Mouse (Mus musculus) stomach, postnatal 0 days (tissue): ENCODE measurements around the gene Tsc1. TPM values are rescaled to one million over a fixed set of nuclear protein-coding genes. Genes with fewer than 3 reads are reported as not detected.

Experiments
- ATAC-seq: fragments of 200-750 bp; cut with Nextera tagmentation; 2 replicates; pipeline ENCODE4 v1.8.0; 2017; ENCODE audit not compliant: low FRiP score, low TSS enrichment
- DNase-seq: peaks from one replicate; pipeline ENCODE4 v3.0.0-alpha.2; 2016; ENCODE audit warnings: low spot score
- H3K27ac ChIP-seq: fragments of 300-500 bp; sonication (generic); replicated peaks from 2 replicates; pipeline ENCODE4 v1.5.1; 2014; ENCODE audit warnings: mild to moderate bottlenecking, control low read depth
- H3K27me3 ChIP-seq: fragments of 300-500 bp; sonication (generic); 2 replicates; pipeline ENCODE4 v1.6.1; 2014; ENCODE audit warnings: low read length; ENCODE audit not compliant: control insufficient read depth, insufficient read depth
- H3K36me3 ChIP-seq: fragments of 300-500 bp; sonication (generic); 2 replicates; pipeline ENCODE4 v1.6.1; 2014; ENCODE audit warnings: low read length, mixed read lengths; ENCODE audit not compliant: control insufficient read depth, insufficient read depth
- H3K4me1 ChIP-seq: fragments of 300-500 bp; sonication (generic); replicated peaks from 2 replicates; pipeline ENCODE4 v1.6.1; 2014; ENCODE audit warnings: antibody characterized with exemption; ENCODE audit not compliant: control insufficient read depth, insufficient read depth
- H3K4me2 ChIP-seq: fragments of 300-500 bp; sonication (generic); replicated peaks from 2 replicates; pipeline ENCODE4 v1.6.1; 2014; ENCODE audit warnings: low read depth, mild to moderate bottlenecking, control low read depth, moderate library complexity
- H3K4me3 ChIP-seq: fragments of 300-500 bp; sonication (generic); 2 replicates; pipeline ENCODE4 v1.5.1; 2014; ENCODE audit warnings: low read depth, low read length, control low read depth
- H3K9ac ChIP-seq: fragments of 300-500 bp; sonication (generic); 2 replicates; pipeline ENCODE4 v1.6.1; 2014; ENCODE audit warnings: mild to moderate bottlenecking, low read length, control low read depth, mixed read lengths
- H3K9me3 ChIP-seq: fragments of 300-500 bp; sonication (generic); 2 replicates; pipeline ENCODE4 v1.6.1; 2016; ENCODE audit warnings: low read length; ENCODE audit not compliant: control insufficient read depth
- CTCF ChIP-seq: IDR thresholded peaks from 2 replicates; pipeline ENCODE4 v1.5.1; 2016; ENCODE audit warnings: antibody characterized with exemption, low read depth, mild to moderate bottlenecking, moderate library complexity
- EP300 ChIP-seq: optimal IDR thresholded peaks from 2 replicates; pipeline ENCODE3; 2016; ENCODE audit warnings: antibody characterized with exemption
- WGBS: fragments of 180-500 bp; shearing (Covaris S2); extraction: QIAGEN DNeasy Blood & Tissue Kit; methylation state at CpG from one replicate; pipeline ENCODE4 v1.1.7; 2014; 5-methylcytosine and 5-hydroxymethylcytosine counted together
- polyA plus RNA-seq: library from polyadenylated mRNA; unstranded; fragments of >200 nt; fragmentation: Nextera tagmentation; extraction: Ambion mirVana; gene quantifications from 2 replicates; pipeline ENCODE4 v1.2.1, GENCODE M21; 2015

The Tsc1 gene
- polyA plus RNA-seq, 1 experiment from 2014 or later: 4.9 TPM

DNA sequence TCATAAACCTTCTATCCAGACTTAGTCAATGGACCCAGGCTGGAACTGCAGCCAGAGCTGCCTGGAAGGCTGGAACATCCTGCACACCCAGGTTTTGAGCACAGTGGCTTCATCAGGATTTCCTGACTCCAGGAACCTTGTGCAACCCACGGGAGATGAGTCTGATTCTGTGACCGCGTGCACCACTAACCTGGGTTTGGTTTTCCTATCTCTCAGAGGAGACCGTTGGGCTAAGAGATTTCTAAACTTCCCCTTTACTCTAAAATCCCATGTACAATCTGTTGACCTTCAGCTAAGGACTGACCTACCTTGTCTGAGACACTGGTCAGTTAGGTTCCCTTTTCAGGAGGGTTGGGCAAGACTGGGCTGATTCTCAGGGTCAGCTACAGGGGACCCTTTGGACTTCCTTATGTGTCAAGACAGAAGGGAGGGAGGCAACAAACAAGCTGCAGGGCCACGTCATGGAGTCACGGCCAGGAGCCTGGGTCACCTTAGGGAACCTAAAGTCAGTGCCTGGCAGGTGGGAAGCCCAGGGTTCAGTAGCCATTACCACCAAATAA is 22.2 kb upstream of the Tsc1 start:
- H3K27ac ChIP-seq: no peak overlapping the region
- H3K4me2 ChIP-seq: no peak overlapping the region
- no peak overlapping the region for H3K9ac ChIP-seq
- H3K36me3 ChIP-seq: no peaks in the 10 kb centered on the region
- DNase-seq (no peak), ATAC-seq (no peak)
- H3K4me1 ChIP-seq: no peaks in the 10 kb centered on the region
- H3K27me3 ChIP-seq: no peaks in the 10 kb centered on the region
- no peaks in the 10 kb centered on the region for H3K9me3 ChIP-seq
- WGBS: 76% methylated on average over 6 of the region's 6 CpGs
- TF ChIP-seq CTCF (no peak), EP300 (no peak)
- H3K4me3 ChIP-seq: no peak overlapping the region

DNA sequence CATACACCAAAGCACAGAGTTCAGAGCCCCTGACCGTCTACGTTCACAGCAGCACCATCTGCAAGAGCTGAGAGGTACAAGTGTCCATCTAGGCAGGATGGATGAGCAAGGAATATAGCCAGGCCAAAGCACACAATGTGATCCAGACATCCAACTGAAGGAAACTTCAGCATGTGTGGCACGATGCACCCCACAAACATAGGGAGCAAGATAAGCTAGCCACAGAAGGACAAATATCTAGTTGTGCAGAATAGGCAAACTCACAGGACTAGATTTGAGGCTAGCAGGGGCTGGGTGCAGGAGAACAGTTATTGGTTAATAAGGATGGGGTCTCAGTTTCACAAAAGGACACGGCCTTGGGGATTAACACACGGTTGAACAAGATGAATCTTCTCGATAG is 21.7 kb upstream of the Tsc1 start:
- DNase-seq (no peak), ATAC-seq (no peak)
- H3K4me3 ChIP-seq: no peak overlapping the region
- no peaks in the 10 kb centered on the region for H3K9me3 ChIP-seq
- H3K4me1 ChIP-seq: no peaks in the 10 kb centered on the region
- no peaks in the 10 kb centered on the region for H3K36me3 ChIP-seq
- TF ChIP-seq CTCF (no peak), EP300 (no peak)
- 80% methylated on average over 6 of the region's 6 CpGs for WGBS
- no peak overlapping the region for H3K4me2 ChIP-seq
- no peak overlapping the region for H3K27ac ChIP-seq
- no peaks in the 10 kb centered on the region for H3K27me3 ChIP-seq
- H3K9ac ChIP-seq: no peak overlapping the region

DNA sequence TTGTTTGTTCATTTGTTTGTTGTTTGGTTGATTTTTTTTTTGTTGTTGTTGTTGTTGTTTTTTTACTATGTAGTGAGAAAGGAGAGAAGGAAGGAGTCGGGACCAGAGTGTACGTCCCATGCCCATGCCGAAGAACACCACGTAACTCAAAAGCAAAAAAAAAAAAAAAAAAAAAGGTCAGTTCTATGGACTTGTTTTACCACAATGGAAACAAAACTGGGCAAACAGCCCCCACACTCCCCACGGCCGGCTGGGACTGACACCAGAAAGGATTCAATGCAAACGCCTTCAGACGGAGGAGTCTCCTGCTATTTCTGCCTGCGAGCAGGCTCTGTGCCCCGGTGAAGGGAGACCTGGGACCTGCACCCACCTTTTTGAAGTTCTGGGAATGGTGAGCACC is 20.5 kb upstream of the Tsc1 start:
- no peak overlapping the region for H3K4me3 ChIP-seq
- H3K27ac ChIP-seq: no peak overlapping the region
- no peaks in the 10 kb centered on the region for H3K36me3 ChIP-seq
- TF ChIP-seq CTCF: no peak
- no peak for TF ChIP-seq EP300
- H3K9me3 ChIP-seq: no peaks in the 10 kb centered on the region
- no peak overlapping the region for H3K9ac ChIP-seq
- no peaks in the 10 kb centered on the region for H3K4me1 ChIP-seq
- H3K27me3 ChIP-seq: no peaks in the 10 kb centered on the region
- DNase-seq (no peak), ATAC-seq (no peak)
- WGBS: 57% methylated on average over 10 of the region's 10 CpGs
- H3K4me2 ChIP-seq: no peak overlapping the region

DNA sequence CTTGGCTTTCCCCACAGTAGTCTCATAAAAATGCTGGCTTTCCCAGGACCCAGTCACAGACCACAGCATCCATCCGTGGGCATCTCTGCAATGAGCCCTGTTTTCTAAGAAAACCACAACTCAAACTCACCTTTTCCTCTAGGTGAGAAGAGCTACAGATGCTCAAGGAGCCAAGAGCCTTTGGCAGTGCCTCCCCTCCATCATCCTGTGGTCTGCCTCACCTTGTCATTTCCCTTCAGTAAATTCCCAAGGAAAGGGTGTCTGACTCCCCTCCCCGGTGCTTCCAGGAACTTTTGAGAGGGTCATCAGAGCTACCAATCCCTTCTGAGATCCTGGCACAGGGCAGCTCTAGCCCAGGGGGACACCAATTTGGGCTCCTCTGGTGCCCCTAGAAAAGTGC is 19.9 kb upstream of the Tsc1 start:
- no peak for ATAC-seq
- Histone ChIP-seq H3K9me3 (no peaks in the 10 kb centered on the region), H3K36me3 (no peaks in the 10 kb centered on the region), H3K27ac (no peak overlapping the region), H3K4me3 (no peak overlapping the region), H3K27me3 (no peaks in the 10 kb centered on the region), H3K9ac (no peak overlapping the region), H3K4me1 (no peaks in the 10 kb centered on the region), H3K4me2 (no peak overlapping the region)
- 24% methylated on average over 2 of the region's 2 CpGs for WGBS
- TF ChIP-seq CTCF (no peak), EP300 (no peak)
- DNase-seq: no peak

DNA sequence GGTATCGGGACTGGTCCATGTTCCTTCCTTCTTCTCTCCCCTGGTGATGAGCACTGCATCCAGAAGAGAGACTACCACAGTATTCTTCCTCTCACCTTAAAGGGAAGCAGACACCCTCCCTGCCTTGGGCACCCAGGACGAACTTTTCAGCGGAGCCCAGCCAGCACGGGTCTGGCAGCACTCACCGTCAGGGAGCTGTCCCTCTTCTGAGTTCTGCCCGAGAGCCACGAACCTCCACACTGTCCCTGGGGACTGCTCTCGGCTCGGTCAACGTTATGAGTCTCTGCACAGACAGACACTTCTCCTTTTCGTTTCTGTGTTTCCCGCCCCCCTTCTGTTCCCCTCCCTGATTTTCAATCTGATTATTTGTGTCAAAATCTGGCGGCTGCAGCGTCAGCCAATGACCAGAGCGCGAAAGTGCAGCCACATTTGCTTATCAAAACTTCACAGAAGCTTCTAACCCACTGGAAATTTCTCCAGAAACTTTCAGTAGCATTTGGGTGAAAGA is 19.3 kb upstream of the Tsc1 start, which contains the start of gene Gfi1b:
Gfi1b (minus strand) TSS at position 319 of the 508 bp plus-strand sequence.
- TF ChIP-seq CTCF: no peak
- TF ChIP-seq EP300: no peak
- Histone ChIP-seq H3K9ac (no peak within 1 kb of the TSS), H3K27ac (no peak within 1 kb of the TSS), H3K4me3 (no peak within 1 kb of the TSS), H3K9me3 (no peaks in the 10 kb centered on the region), H3K4me2 (no peak within 1 kb of the TSS), H3K36me3 (no peaks in the 10 kb centered on the region), H3K27me3 (no peaks in the 10 kb centered on the region), H3K4me1 (no peaks in the 10 kb centered on the region)
- ATAC-seq: no peak
- no peak for DNase-seq
- WGBS: 9% methylated on average over 16 of the region's 16 CpGs

DNA sequence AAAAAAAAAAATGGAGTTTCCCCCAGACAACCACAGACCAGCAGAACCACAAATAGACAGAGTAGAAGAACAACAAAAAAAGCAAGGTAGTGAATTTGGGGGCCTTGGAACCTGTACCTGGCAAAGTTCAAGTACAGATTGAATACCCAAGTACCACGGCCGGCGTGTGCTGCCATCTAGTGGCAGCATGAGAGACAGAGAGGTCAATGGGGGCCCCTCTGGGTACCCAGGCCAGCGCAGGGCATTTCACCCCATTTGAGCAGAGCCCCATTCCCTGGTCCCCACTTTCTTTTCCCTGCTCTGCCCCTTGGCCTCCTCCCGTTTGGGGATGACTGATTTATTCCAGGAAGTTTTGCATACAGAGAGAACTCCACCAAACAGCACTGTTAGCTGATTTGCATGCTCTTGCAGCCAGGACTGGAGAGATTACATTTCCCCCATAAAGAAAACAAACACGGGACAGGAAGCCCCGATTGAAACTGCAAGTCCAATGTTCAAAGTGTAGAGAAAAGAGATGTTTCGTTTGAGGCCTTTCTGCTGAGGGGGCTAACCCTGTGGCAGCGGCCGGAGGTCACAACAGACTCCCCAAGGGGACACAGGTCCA is 18.4 kb upstream of the Tsc1 start:
- Histone ChIP-seq H3K4me1 (no peaks in the 10 kb centered on the region), H3K4me2 (no peak overlapping the region), H3K27me3 (no peaks in the 10 kb centered on the region), H3K27ac (no peak overlapping the region), H3K4me3 (no peak overlapping the region), H3K36me3 (no peaks in the 10 kb centered on the region), H3K9me3 (no peaks in the 10 kb centered on the region), H3K9ac (no peak overlapping the region)
- ATAC-seq (no peak), DNase-seq (peak; percentile 59)
- WGBS: 23% methylated on average over 10 of the region's 10 CpGs
- TF ChIP-seq EP300 (no peak), CTCF (peak; percentile 79)
